In the genomic region with DNA sequence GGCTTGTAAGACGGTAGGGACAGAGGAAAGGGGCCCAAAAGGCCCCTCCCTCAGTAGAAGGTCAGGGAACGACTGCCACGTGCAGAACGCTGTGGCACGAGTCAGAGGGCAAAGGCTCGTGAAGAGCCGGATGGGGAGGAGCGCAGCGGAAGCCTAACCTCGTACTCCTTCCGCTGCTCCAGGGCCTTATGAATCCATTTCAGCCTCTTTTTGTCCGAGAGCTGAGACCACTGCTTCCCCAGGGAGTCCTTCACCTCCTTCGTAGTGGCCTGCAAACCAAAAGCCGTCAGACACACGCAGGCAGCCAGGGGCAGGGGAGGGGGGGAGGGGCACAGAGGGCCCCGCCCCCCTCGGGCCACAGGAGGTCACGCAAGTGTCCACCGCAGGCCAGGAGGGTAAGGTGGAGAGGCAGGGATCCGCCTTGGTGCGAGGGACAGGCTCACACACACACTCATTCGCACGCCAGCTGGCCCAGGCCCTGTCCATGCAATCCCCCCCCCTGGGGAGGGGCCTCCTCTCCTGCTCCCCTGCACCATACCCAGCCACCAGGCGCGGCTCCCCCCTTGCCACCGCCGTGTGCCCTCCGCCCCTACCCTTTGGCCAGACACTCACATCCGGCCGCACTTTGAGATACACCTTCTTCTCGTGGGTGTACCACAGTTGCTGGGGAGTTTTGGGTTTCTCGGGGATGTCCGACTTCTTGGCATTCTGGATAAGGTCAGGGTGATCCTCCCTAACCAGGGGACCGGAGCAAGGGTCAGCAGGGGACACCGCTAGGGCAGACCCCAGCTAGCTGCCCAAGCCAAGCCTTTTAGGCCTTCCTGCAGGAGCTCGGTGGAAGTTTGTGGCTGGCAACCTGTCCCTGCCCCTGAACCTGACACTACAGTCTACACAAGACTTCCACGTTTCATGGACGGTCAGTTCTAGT, we compare ENCODE assay signal across 9 mouse cellular contexts. TPM values are rescaled to one million over a fixed set of nuclear protein-coding genes. Genes with fewer than 3 reads are reported as not detected.
DNase-seq lines count a peak whose midpoint lies in the region; ATAC-seq and TF ChIP-seq lines count a peak whose summit lies in the region.
"Had no signal": no experiment of that assay in that cellular context is flagged by ENCODE, and none has a peak within 500 bp of the region (broad histone marks: within the 10 kb centered on the region; RNA-seq: fewer than 3 reads in every experiment).

No protein-coding gene starts in this region.

- ATAC-seq in hindbrain, embryonic 11.5 days (ENCODE audit: low FRiP score), result no peak
- ATAC-seq in hindbrain, embryonic 16.5 days, result no peak
- no peak for ATAC-seq in forebrain, embryonic 15.5 days (replicated peaks)

- H3K9me3 ChIP-seq in hindbrain, embryonic 11.5 days (ENCODE audit: control insufficient read depth, low read length), result no peaks in the 10 kb centered on the region
- H3K9me3 ChIP-seq in hindbrain, embryonic 16.5 days (ENCODE audit: control insufficient read depth, low read length), result no peaks in the 10 kb centered on the region
- no peaks in the 10 kb centered on the region for H3K9me3 ChIP-seq in ES-Bruce4 (replicated peaks; ENCODE audit: control insufficient read depth, insufficient read depth, low read length, poor library complexity, severe bottlenecking)
- no peaks in the 10 kb centered on the region for H3K9me3 ChIP-seq in forebrain, embryonic 15.5 days

- TF ChIP-seq CTCF in ES-Bruce4 (IDR thresholded peaks at IDR 0.05; ENCODE audit: low read depth, low read length), result no peak
- TF ChIP-seq CTCF in bone marrow, adult 2 months (IDR thresholded peaks at IDR 0.05; ENCODE audit: control insufficient read depth, insufficient read depth, low read length), result no peak

- H3K27me3 ChIP-seq in hindbrain, embryonic 11.5 days (ENCODE audit: control insufficient read depth, insufficient read depth, low read length), result no peaks in the 10 kb centered on the region
- H3K27me3 ChIP-seq in hindbrain, embryonic 16.5 days (replicated peaks; ENCODE audit: control insufficient read depth, insufficient read depth, low read length), result no peaks in the 10 kb centered on the region
- H3K27me3 ChIP-seq in ES-Bruce4 (ENCODE audit: control insufficient read depth, insufficient read depth, low read length, poor library complexity, severe bottlenecking), result no peaks in the 10 kb centered on the region
- H3K27me3 ChIP-seq in forebrain, embryonic 15.5 days, result no peaks in the 10 kb centered on the region

- TF ChIP-seq POLR2A in ES-Bruce4 (IDR thresholded peaks at IDR 0.05; ENCODE audit: insufficient read depth, low read length), result no peak
- 0 out of 2 replicates have a peak, but pooled peaks have one; percentile 11 for TF ChIP-seq POLR2A in bone marrow, adult 2 months (IDR thresholded peaks at IDR 0.05; ENCODE audit: borderline replicate concordance, control insufficient read depth, low read depth, low read length)

- DNase-seq in hindbrain, embryonic 11.5 days (ENCODE audit: low spot score), result no peak
- peak; percentile 41 for DNase-seq in liver
- no peak for DNase-seq in right cerebral cortex, adult 18-20 months
- DNase-seq in left cerebral cortex, adult 11 months (ENCODE audit: low spot score), result no peak
- DNase-seq: gastrocnemius, postnatal 10 days had no signal

- no peak overlapping the region for H3K4me2 ChIP-seq in hindbrain, embryonic 11.5 days (replicated peaks; ENCODE audit: low read depth, low read length)
- H3K4me2 ChIP-seq in hindbrain, embryonic 16.5 days (ENCODE audit: low read length), result no peak overlapping the region
- H3K4me2 ChIP-seq in forebrain, embryonic 15.5 days (replicated peaks), result no peak overlapping the region

- H3K36me3 ChIP-seq in hindbrain, embryonic 11.5 days (ENCODE audit: control insufficient read depth, insufficient read depth, low read length), result peaks cover 13% of the 10 kb centered on the region
- peaks cover 54% of the 10 kb centered on the region for H3K36me3 ChIP-seq in hindbrain, embryonic 16.5 days (ENCODE audit: control insufficient read depth, insufficient read depth, low read length)
- peaks cover 50% of the 10 kb centered on the region for H3K36me3 ChIP-seq in ES-Bruce4 (ENCODE audit: control insufficient read depth, insufficient read depth, low read length, poor library complexity, severe bottlenecking)
- H3K36me3 ChIP-seq in forebrain, embryonic 15.5 days, result peaks cover 72% of the 10 kb centered on the region

- H3K4me3 ChIP-seq in hindbrain, embryonic 11.5 days (ENCODE audit: low read depth, low read length), result no peak overlapping the region
- H3K4me3 ChIP-seq in hindbrain, embryonic 16.5 days (ENCODE audit: low read length), result no peak overlapping the region
- H3K4me3 ChIP-seq in ES-Bruce4 (ENCODE audit: low read depth, low read length), result peak overlapping the region; percentile 70
- H3K4me3 ChIP-seq in bone marrow, adult 2 months (replicated peaks; ENCODE audit: control insufficient read depth, low read depth, low read length), result no peak overlapping the region
- no peak overlapping the region for H3K4me3 ChIP-seq in forebrain, embryonic 15.5 days

- peaks cover 7% of the 10 kb centered on the region; the same call in 1 of the 2 replicates for H3K4me1 ChIP-seq in hindbrain, embryonic 11.5 days (replicated peaks; ENCODE audit: control insufficient read depth, insufficient read depth, low read length)
- H3K4me1 ChIP-seq in hindbrain, embryonic 16.5 days (ENCODE audit: control insufficient read depth, insufficient read depth, low read depth, low read length), result peaks cover 18% of the 10 kb centered on the region
- H3K4me1 ChIP-seq in ES-Bruce4 (ENCODE audit: control insufficient read depth, insufficient read depth, low read length), result no peaks in the 10 kb centered on the region
- H3K4me1 ChIP-seq in bone marrow, adult 2 months (ENCODE audit: control insufficient read depth, insufficient read depth, low read length), result peaks cover 3% of the 10 kb centered on the region; the same call in 1 of the 2 replicates
- peaks cover 27% of the 10 kb centered on the region for H3K4me1 ChIP-seq in forebrain, embryonic 15.5 days

- 38% methylated on average over 38 of the region's 38 CpGs for WGBS in hindbrain, embryonic 11.5 days
- 41% methylated on average over 36 of the region's 38 CpGs for WGBS in hindbrain, embryonic 16.5 days
- WGBS in bone marrow, adult 2 months, result 83% methylated on average over 38 of the region's 38 CpGs
- WGBS in forebrain, embryonic 15.5 days, result 43% methylated on average over 38 of the region's 38 CpGs

- H3K9ac ChIP-seq in hindbrain, embryonic 11.5 days (ENCODE audit: low read depth, low read length), result peak overlapping the region; percentile 3; the same call in 1 of the 2 replicates
- no peak overlapping the region for H3K9ac ChIP-seq in hindbrain, embryonic 16.5 days (ENCODE audit: low read depth, low read length)
- peak overlapping the region; percentile 71 for H3K9ac ChIP-seq in ES-Bruce4 (ENCODE audit: low read depth, poor library complexity, severe bottlenecking)
- H3K9ac ChIP-seq in forebrain, embryonic 15.5 days (replicated peaks), result no peak overlapping the region

- peak overlapping the region; percentile 33; the same call in 1 of the 2 replicates for H3K27ac ChIP-seq in hindbrain, embryonic 11.5 days (ENCODE audit: low read depth, low read length)
- H3K27ac ChIP-seq in hindbrain, embryonic 16.5 days (ENCODE audit: low read depth, low read length), result no peak overlapping the region
- no peak overlapping the region for H3K27ac ChIP-seq in ES-Bruce4 (ENCODE audit: insufficient read depth, low read length)
- H3K27ac ChIP-seq in bone marrow, adult 2 months (ENCODE audit: control insufficient read depth, insufficient read depth, low read depth, low read length, poor library complexity), result no peak overlapping the region
- no peak overlapping the region for H3K27ac ChIP-seq in forebrain, embryonic 15.5 days (replicated peaks)

- no peak for TF ChIP-seq EP300 in ES-Bruce4 (IDR thresholded peaks at IDR 0.05; ENCODE audit: insufficient read depth, low read depth, low read length)

RNA-seq across cellular contexts. Expression of a gene that starts 8.5 kb away (rescaled TPM):
- polyA plus RNA-seq in hindbrain, embryonic 11.5 days (2014; fragmentation: Nextera tagmentation; extraction: Ambion mirVana), result 82.1 and 83.4 TPM in 2 replicates
- polyA plus RNA-seq in hindbrain, embryonic 16.5 days (2015; fragmentation: Nextera tagmentation; extraction: Ambion mirVana), result 70.4 and 76.8 TPM in 2 replicates
- polyA plus RNA-seq in ES-Bruce4 (2011; ENCODE audit: insufficient read depth, insufficient read length, low read depth, missing spikeins), result 81.7 and 82.0 TPM in 2 replicates
- 95.0 and 126 TPM in 2 replicates for polyA plus RNA-seq in bone marrow, adult 2 months (2011; ENCODE audit: insufficient read depth, insufficient read length, low replicate concordance, missing spikeins)
- polyA plus RNA-seq in forebrain, embryonic 15.5 days (2015; fragmentation: Nextera tagmentation; extraction: Ambion mirVana), result 105 and 107 TPM in 2 replicates

RNA-seq across cellular contexts. Expression of a gene that starts 14.6 kb away (rescaled TPM):
- polyA plus RNA-seq in hindbrain, embryonic 11.5 days (2014; fragmentation: Nextera tagmentation; extraction: Ambion mirVana), result 17.5 and 22.0 TPM in 2 replicates
- 26.6 and 29.2 TPM in 2 replicates for polyA plus RNA-seq in hindbrain, embryonic 16.5 days (2015; fragmentation: Nextera tagmentation; extraction: Ambion mirVana)
- 44.3 and 50.3 TPM in 2 replicates for polyA plus RNA-seq in ES-Bruce4 (2011; ENCODE audit: insufficient read depth, insufficient read length, low read depth, missing spikeins)
- polyA plus RNA-seq in bone marrow, adult 2 months (2011; ENCODE audit: insufficient read depth, insufficient read length, low replicate concordance, missing spikeins), result 18.3 and 30.4 TPM in 2 replicates
- polyA plus RNA-seq in forebrain, embryonic 15.5 days (2015; fragmentation: Nextera tagmentation; extraction: Ambion mirVana), result 27.6 and 29.5 TPM in 2 replicates

RNA-seq across cellular contexts. Expression of a gene that starts 26.3 kb away (rescaled TPM):
- polyA plus RNA-seq in hindbrain, embryonic 11.5 days (2014; fragmentation: Nextera tagmentation; extraction: Ambion mirVana), result 64.0 and 65.2 TPM in 2 replicates
- polyA plus RNA-seq in hindbrain, embryonic 16.5 days (2015; fragmentation: Nextera tagmentation; extraction: Ambion mirVana), result 81.6 and 85.0 TPM in 2 replicates
- 19.7 and 20.0 TPM in 2 replicates for polyA plus RNA-seq in ES-Bruce4 (2011; ENCODE audit: insufficient read depth, insufficient read length, low read depth, missing spikeins)
- polyA plus RNA-seq in bone marrow, adult 2 months (2011; ENCODE audit: insufficient read depth, insufficient read length, low replicate concordance, missing spikeins), result 20.4 and 36.9 TPM in 2 replicates
- polyA plus RNA-seq in forebrain, embryonic 15.5 days (2015; fragmentation: Nextera tagmentation; extraction: Ambion mirVana), result 73.1 and 73.4 TPM in 2 replicates

RNA-seq across cellular contexts. Expression of a gene that starts 42.5 kb away (rescaled TPM):
- 0.06 and 0.08 TPM in 2 replicates for polyA plus RNA-seq in hindbrain, embryonic 11.5 days (2014; fragmentation: Nextera tagmentation; extraction: Ambion mirVana)
- 0.09 and 0.11 TPM in 2 replicates for polyA plus RNA-seq in hindbrain, embryonic 16.5 days (2015; fragmentation: Nextera tagmentation; extraction: Ambion mirVana)
- 0.70 and 2.3 TPM in 2 replicates for polyA plus RNA-seq in ES-Bruce4 (2011; ENCODE audit: insufficient read depth, insufficient read length, low read depth, missing spikeins)
- polyA plus RNA-seq in bone marrow, adult 2 months (2011; ENCODE audit: insufficient read depth, insufficient read length, low replicate concordance, missing spikeins), result 0.52 TPM in 1 of 2 replicates, not detected in the other
- polyA plus RNA-seq in forebrain, embryonic 15.5 days (2015; fragmentation: Nextera tagmentation; extraction: Ambion mirVana), result not detected in 2 replicates

RNA-seq across cellular contexts. Expression of a gene that starts 55.0 kb away (rescaled TPM):
- polyA plus RNA-seq in hindbrain, embryonic 11.5 days (2014; fragmentation: Nextera tagmentation; extraction: Ambion mirVana), result 25.8 and 28.1 TPM in 2 replicates
- polyA plus RNA-seq in hindbrain, embryonic 16.5 days (2015; fragmentation: Nextera tagmentation; extraction: Ambion mirVana), result 1.4 and 3.2 TPM in 2 replicates
- 0.48 and 0.53 TPM in 2 replicates for polyA plus RNA-seq in ES-Bruce4 (2011; ENCODE audit: insufficient read depth, insufficient read length, low read depth, missing spikeins)
- polyA plus RNA-seq in bone marrow, adult 2 months (2011; ENCODE audit: insufficient read depth, insufficient read length, low replicate concordance, missing spikeins), result 762 and 950 TPM in 2 replicates
- 1.9 and 2.6 TPM in 2 replicates for polyA plus RNA-seq in forebrain, embryonic 15.5 days (2015; fragmentation: Nextera tagmentation; extraction: Ambion mirVana)

Comparison
In these comparisons a context has a peak if more than half of its experiments do, and no peak if none do; other contexts are left out.
1. H3K9ac ChIP-seq: peak in hindbrain, embryonic 11.5 days (single experiment) and ES-Bruce4 (single experiment); none in hindbrain, embryonic 16.5 days (single experiment) and forebrain, embryonic 15.5 days (single experiment).